ENCODE assay signal across 8 mouse cellular contexts in genomic region chr9:21509772-21510688, GRCm38 (mm10). TPM values are rescaled to one million over a fixed set of nuclear protein-coding genes. Genes with fewer than 3 reads are reported as not detected.
DNase-seq lines count a peak whose midpoint lies in the region; ATAC-seq and TF ChIP-seq lines count a peak whose summit lies in the region.

Gene Tmed1, minus strand, starts transcription at chr9:21510252.

- TF ChIP-seq EP300 in MEL (IDR thresholded peaks at IDR 0.05; ENCODE audit: low read depth in 1 of 2, low read length in 2 of 2), result no peak

- peak within 1 kb of the TSS; percentile 54 to 67 for H3K4me3 ChIP-seq in MEL (ENCODE audit: control insufficient read depth in 1 of 2, insufficient read depth in 1 of 2, low read depth in 2 of 2, low read length in 2 of 2)
- peak within 1 kb of the TSS; percentile 84 for H3K4me3 ChIP-seq in cerebellum, adult 2 months (replicated peaks; ENCODE audit: insufficient read depth, low read depth, low read length)
- H3K4me3 ChIP-seq in forebrain, postnatal 0 days (ENCODE audit: low read depth, low read length), result peak within 1 kb of the TSS; percentile 71
- peak within 1 kb of the TSS; percentile 86 for H3K4me3 ChIP-seq in lung, embryonic 15.5 days

- peaks cover 2 to 22% of the 10 kb centered on the region in 2 experiments; a peak in 3 of 4 replicates for H3K4me1 ChIP-seq in MEL (ENCODE audit: control insufficient read depth in 1 of 2, insufficient read depth in 2 of 2, low read length in 2 of 2)
- peaks cover 5% of the 10 kb centered on the region for H3K4me1 ChIP-seq in cerebellum, adult 2 months (ENCODE audit: control insufficient read depth, insufficient read depth, low read length)
- H3K4me1 ChIP-seq in forebrain, postnatal 0 days (ENCODE audit: insufficient read depth), result peaks cover 5% of the 10 kb centered on the region
- H3K4me1 ChIP-seq in lung, embryonic 15.5 days, result peaks cover 19% of the 10 kb centered on the region

- peak; percentile 100 for DNase-seq in MEL (ENCODE audit: low read depth, low spot score)
- peak; percentile 96 for DNase-seq in cerebellum, adult 2 months
- peak; percentile 97 for DNase-seq in forebrain, postnatal 0 days
- DNase-seq in heart, postnatal 4 days, result peak; percentile 96
- peak; percentile 94 to 95 for DNase-seq in layer of hippocampus, adult 8-10 months (ENCODE audit: low spot score in 2 of 2)
- peak; percentile 90 for DNase-seq in ovary, adult 18-20 months (ENCODE audit: low spot score)
- DNase-seq in thymus, postnatal 0 days (ENCODE audit: low spot score), result peak; percentile 91

- H3K79me2 ChIP-seq in MEL (ENCODE audit: control insufficient read depth, insufficient read depth, low read length, poor library complexity), result peaks cover 8% of the 10 kb centered on the region

- peak; percentile 96 for ATAC-seq in forebrain, postnatal 0 days
- peak; percentile 97 for ATAC-seq in lung, embryonic 15.5 days (ENCODE audit: borderline replicate concordance, extremely low read depth, low FRiP score, low TSS enrichment)

- TF ChIP-seq POLR2A in MEL (IDR thresholded peaks at IDR 0.05; ENCODE audit: control insufficient read depth in 1 of 2, insufficient read depth in 1 of 2, low read depth in 1 of 2, low read length in 2 of 2, poor library complexity in 1 of 2), result peak in 1 of 2 experiments; percentile 97; a peak in 2 of 4 replicates
- TF ChIP-seq POLR2A in cerebellum, adult 2 months (IDR thresholded peaks at IDR 0.05; ENCODE audit: borderline replicate concordance, insufficient read depth, low read length), result peak; percentile 64; the same call in 1 of the 2 replicates

- H3K9ac ChIP-seq in MEL (ENCODE audit: control insufficient read depth, low read depth, low read length, poor library complexity, severe bottlenecking), result peak within 1 kb of the TSS; percentile 75
- H3K9ac ChIP-seq in forebrain, postnatal 0 days, result peak within 1 kb of the TSS; percentile 71
- H3K9ac ChIP-seq in lung, embryonic 15.5 days, result peak within 1 kb of the TSS; percentile 81

- TF ChIP-seq RAD21 in MEL (IDR thresholded peaks at IDR 0.05; ENCODE audit: low read depth, low read length), result no peak

- no peak for TF ChIP-seq CTCF in MEL (IDR thresholded peaks at IDR 0.05 in 2 of 3, conservative IDR thresholded peaks at IDR 0.05 in 1 of 3; ENCODE audit: control insufficient read depth in 1 of 3, insufficient read depth in 1 of 3, low read depth in 2 of 3, low read length in 3 of 3, poor library complexity in 1 of 3, severe bottlenecking in 1 of 3)
- no peak for TF ChIP-seq CTCF in cerebellum, adult 2 months (IDR thresholded peaks at IDR 0.05; ENCODE audit: borderline replicate concordance, insufficient read depth, low read depth, low read length)
- TF ChIP-seq CTCF in forebrain, postnatal 0 days (IDR thresholded peaks at IDR 0.05; ENCODE audit: low read depth), result no peak

- peak within 1 kb of the TSS; percentile 71 for H3K4me2 ChIP-seq in forebrain, postnatal 0 days (ENCODE audit: low read depth)
- peak within 1 kb of the TSS; percentile 67 for H3K4me2 ChIP-seq in lung, embryonic 15.5 days

- peak within 1 kb of the TSS; percentile 85 for H3K27ac ChIP-seq in MEL (ENCODE audit: control insufficient read depth, low read depth, low read length)
- H3K27ac ChIP-seq in cerebellum, adult 2 months (ENCODE audit: insufficient read depth, low read length), result peak within 1 kb of the TSS; percentile 72
- peak within 1 kb of the TSS; percentile 92 for H3K27ac ChIP-seq in forebrain, postnatal 0 days (ENCODE audit: low read depth, low read length)
- H3K27ac ChIP-seq in lung, embryonic 15.5 days, result peak within 1 kb of the TSS; percentile 96

- H3K9me3 ChIP-seq in MEL (replicated peaks; ENCODE audit: insufficient read depth, low read length), result no peaks in the 10 kb centered on the region
- H3K9me3 ChIP-seq in forebrain, postnatal 0 days (ENCODE audit: low read length), result no peaks in the 10 kb centered on the region
- no peaks in the 10 kb centered on the region for H3K9me3 ChIP-seq in lung, embryonic 15.5 days

- no peaks in the 10 kb centered on the region for H3K27me3 ChIP-seq in MEL (ENCODE audit: control insufficient read depth in 1 of 2, insufficient read depth in 2 of 2, low read length in 2 of 2)
- no peaks in the 10 kb centered on the region for H3K27me3 ChIP-seq in cerebellum, adult 2 months (ENCODE audit: control insufficient read depth, insufficient read depth, low read length)
- H3K27me3 ChIP-seq in forebrain, postnatal 0 days (ENCODE audit: insufficient read depth, low read length), result no peaks in the 10 kb centered on the region
- H3K27me3 ChIP-seq in lung, embryonic 15.5 days, result no peaks in the 10 kb centered on the region

- under 1% methylated on average over 44 of the region's 44 CpGs for WGBS in cerebellum, adult 2 months
- WGBS in forebrain, postnatal 0 days, result 2% methylated on average over 44 of the region's 44 CpGs
- WGBS in lung, embryonic 15.5 days, result under 1% methylated on average over 44 of the region's 44 CpGs

- H3K36me3 ChIP-seq in MEL (ENCODE audit: control insufficient read depth in 1 of 2, insufficient read depth in 2 of 2, low read length in 2 of 2), result peaks cover 0 to 16% of the 10 kb centered on the region in 2 experiments; a peak in 3 of 4 replicates
- H3K36me3 ChIP-seq in forebrain, postnatal 0 days (ENCODE audit: insufficient read depth), result peaks cover 36% of the 10 kb centered on the region
- H3K36me3 ChIP-seq in lung, embryonic 15.5 days, result peaks cover 37% of the 10 kb centered on the region

TF ChIP-seq in MEL, 35 proteins besides CTCF, POLR2A, EP300 and RAD21:
- TF ChIP-seq ZKSCAN1 (IDR thresholded peaks at IDR 0.05; ENCODE audit: low read depth, low read length), result no peak
- no peak for TF ChIP-seq GABPA (IDR thresholded peaks at IDR 0.05; ENCODE audit: low read depth, low read length)
- TF ChIP-seq MAZ (IDR thresholded peaks at IDR 0.05; ENCODE audit: low read depth, low read length), result no peak
- TF ChIP-seq GATA1 (IDR thresholded peaks at IDR 0.05; ENCODE audit: low read depth, low read length), result peak; percentile 34; the same call in 1 of the 2 replicates
- no peak for TF ChIP-seq NELFE (IDR thresholded peaks at IDR 0.05; ENCODE audit: low read depth, low read length)
- no peak for TF ChIP-seq SMC3 (IDR thresholded peaks at IDR 0.05; ENCODE audit: low read depth, low read length)
- peak; percentile 79 for TF ChIP-seq TAL1 (IDR thresholded peaks at IDR 0.05; ENCODE audit: low read length)
- TF ChIP-seq POLR2AphosphoS5 (IDR thresholded peaks at IDR 0.05; ENCODE audit: borderline replicate concordance, low read depth, low read length), result peak; percentile 32; the same call in 1 of the 2 replicates
- peak; percentile 92 for TF ChIP-seq TBP (IDR thresholded peaks at IDR 0.05; ENCODE audit: low read depth, low read length)
- no peak for TF ChIP-seq MAFK (IDR thresholded peaks at IDR 0.05; ENCODE audit: borderline replicate concordance, low read depth, low read length)

RNA-seq across cellular contexts. Expression of gene Tmed1, which starts in this region (rescaled TPM):
- 128 and 146 TPM in 2 replicates for total RNA-seq in MEL (2012; rRNA removed)
- 10 to 100 TPM in 1 of 2 experiments, not detected in 1; 89.4 TPM for polyA plus RNA-seq in MEL (2012; ENCODE audit: insufficient read depth in 1 of 2, insufficient read length in 2 of 2, low read depth in 1 of 2, low replicate concordance in 2 of 2, missing spikeins in 1 of 2)
- 25.9 and 26.4 TPM in 2 replicates for polyA plus RNA-seq in cerebellum, adult 2 months (2012; rRNA removed)
- 44.2 and 45.1 TPM in 2 replicates for total RNA-seq in forebrain, postnatal 0 days (2014; rRNA removed)
- polyA plus RNA-seq in forebrain, postnatal 0 days (2015; fragmentation: Nextera tagmentation; extraction: Ambion mirVana), result 51.9 and 52.8 TPM in 2 replicates
- total RNA-seq in heart, postnatal 4 days (2021), result 10 to 100 TPM; 38.6 to 46.3 TPM
- total RNA-seq in layer of hippocampus, adult 8-10 months (2022), result 10 to 100 TPM; 10.2 to 16.2 (median 13.8) TPM
- polyA plus RNA-seq in lung, embryonic 15.5 days (2015; fragmentation: Nextera tagmentation; extraction: Ambion mirVana), result 119 and 123 TPM in 2 replicates
- 30.2 and 31.1 TPM in 2 replicates for polyA plus RNA-seq in thymus, postnatal 0 days (2015; fragmentation: Nextera tagmentation; extraction: Ambion mirVana)

Comparison
In these comparisons a context has a peak if more than half of its experiments do, and no peak if none do; other contexts are left out.
1. Peak in every context shown above with its lines: DNase-seq, ATAC-seq, H3K4me3 ChIP-seq and H3K27ac ChIP-seq.